Mouse (Mus musculus) heart, postnatal 0 days (tissue): ENCODE data around the gene Golt1a. TPM values are rescaled to one million over a fixed set of nuclear protein-coding genes. Genes with fewer than 3 reads are reported as not detected.
A peak's percentile ranks its signal among the peaks of the same experiment; 100 is the strongest.

ENCODE experiments used
- ATAC-seq: fragments of 200-750 bp; cut with Nextera tagmentation; 2 replicates; pipeline ENCODE4 v1.8.0; 2017; ENCODE audit warnings: low read depth, moderate number of reproducible peaks, moderate library complexity; ENCODE audit not compliant: insufficient read depth
- DNase-seq: peaks from one replicate; pipeline ENCODE4 v3.0.0-alpha.2; 2016; ENCODE audit warnings: low spot score
- H3K27ac ChIP-seq: fragments of 300-500 bp; sonication (generic); 2 replicates; pipeline ENCODE4 v1.5.1; 2014; ENCODE audit warnings: low read depth, mild to moderate bottlenecking
- H3K27me3 ChIP-seq: fragments of 300-500 bp; sonication (generic); 2 replicates; pipeline ENCODE4 v1.6.1; 2014; ENCODE audit warnings: low read length, mixed read lengths; ENCODE audit not compliant: control insufficient read depth, insufficient read depth
- H3K36me3 ChIP-seq: fragments of 300-500 bp; sonication (generic); replicated peaks from 2 replicates; pipeline ENCODE4 v1.6.1; 2014; ENCODE audit warnings: low read length, mixed read lengths; ENCODE audit not compliant: control insufficient read depth, insufficient read depth
- H3K4me1 ChIP-seq: fragments of 300-500 bp; sonication (generic); 2 replicates; pipeline ENCODE4 v1.6.1; 2014; ENCODE audit warnings: antibody characterized with exemption; ENCODE audit not compliant: control insufficient read depth, insufficient read depth
- H3K4me2 ChIP-seq: fragments of 300-500 bp; sonication (generic); 2 replicates; pipeline ENCODE4 v1.6.1; 2014; ENCODE audit warnings: low read depth, mild to moderate bottlenecking, low read length, moderate library complexity
- H3K4me3 ChIP-seq: fragments of 300-500 bp; sonication (generic); 2 replicates; pipeline ENCODE4 v1.5.1; 2014; ENCODE audit warnings: low read depth, low read length
- H3K9ac ChIP-seq: fragments of 300-500 bp; sonication (generic); replicated peaks from 2 replicates; pipeline ENCODE4 v1.6.1; 2014; ENCODE audit warnings: low read depth, low read length, mixed read lengths
- H3K9me3 ChIP-seq: fragments of 300-500 bp; sonication (generic); replicated peaks from 2 replicates; pipeline ENCODE4 v1.6.1; 2016; ENCODE audit warnings: low read length; ENCODE audit not compliant: control insufficient read depth
- CTCF ChIP-seq: IDR thresholded peaks from 2 replicates; pipeline ENCODE4 v1.5.1; 2016; ENCODE audit warnings: antibody characterized with exemption, control low read depth, low read depth
- EP300 ChIP-seq: IDR thresholded peaks from 2 replicates; pipeline ENCODE4 v1.6.1; 2016; ENCODE audit warnings: antibody characterized with exemption, low read depth
- WGBS: fragments of 180-500 bp; shearing (Covaris S2); extraction: QIAGEN DNeasy Blood & Tissue Kit; methylation state at CpG from one replicate; pipeline ENCODE4 v1.1.7; 2014; 5-methylcytosine and 5-hydroxymethylcytosine counted together
- polyA plus RNA-seq: library from polyadenylated mRNA; unstranded; fragments of >200 nt; fragmentation: Nextera tagmentation; extraction: Ambion mirVana; gene quantifications from 2 replicates; pipeline ENCODE4 v1.2.1, GENCODE M21; 2015
- total RNA-seq: library from RNA; depleted of rRNA; stranded (reverse); fragments of >200 nt; gene quantifications from 2 replicates; pipeline ENCODE4 v1.2.3, GENCODE M21; 2014; ENCODE audit warnings: low replicate concordance

Golt1a gene
- total and polyA plus RNA-seq, 2 experiments from 2014 or later = not detected

- Histone ChIP-seq H3K4me2 (no peak overlapping the region), H3K27ac (no peak overlapping the region), H3K4me1 (no peaks in the 10 kb centered on the region), H3K27me3 (peaks cover 30% of the 10 kb centered on the region), H3K4me3 (no peak overlapping the region), H3K9ac (no peak overlapping the region), H3K36me3 (no peaks in the 10 kb centered on the region), H3K9me3 (no peaks in the 10 kb centered on the region)
- no peak for TF ChIP-seq CTCF
- no peak for TF ChIP-seq EP300
- WGBS = 75% methylated on average over 6 of the region's 6 CpGs
- ATAC-seq (no peak), DNase-seq (no peak)
Observed at GRCm38 (mm10) chr1:133328299-133328795, 18.7 kb downstream of the Golt1a start.

GRCm38 (mm10) chr1:133328896-133329637 is 19.5 kb downstream of the Golt1a start:
- peaks cover 30% of the 10 kb centered on the region for H3K27me3 ChIP-seq
- H3K4me2 ChIP-seq = peak overlapping the region; percentile 55
- H3K4me1 ChIP-seq = no peaks in the 10 kb centered on the region
- TF ChIP-seq CTCF = no peak
- no peak for TF ChIP-seq EP300
- H3K36me3 ChIP-seq = no peaks in the 10 kb centered on the region
- H3K27ac ChIP-seq = no peak overlapping the region
- WGBS = 9% methylated on average over 34 of the region's 34 CpGs
- 0 out of 2 replicates have a peak overlapping the region, but pooled peaks have one; percentile 7 for H3K9ac ChIP-seq
- ATAC-seq (no peak), DNase-seq (no peak)
- H3K9me3 ChIP-seq = no peaks in the 10 kb centered on the region
- H3K4me3 ChIP-seq = peak overlapping the region; percentile 37

GRCm38 (mm10) chr1:133329638-133329964 is 20.0 kb downstream of the Golt1a start:
- Histone ChIP-seq H3K9ac (no peak overlapping the region), H3K4me1 (no peaks in the 10 kb centered on the region), H3K36me3 (no peaks in the 10 kb centered on the region), H3K27ac (no peak overlapping the region), H3K9me3 (no peaks in the 10 kb centered on the region), H3K27me3 (peaks cover 30% of the 10 kb centered on the region), H3K4me2 (peak overlapping the region; percentile 55), H3K4me3 (peak overlapping the region; percentile 37)
- TF ChIP-seq EP300 = no peak
- TF ChIP-seq CTCF = no peak
- ATAC-seq = no peak
- DNase-seq = no peak
- 35% methylated on average over 7 of the region's 7 CpGs for WGBS

GRCm38 (mm10) chr1:133331142-133331541 is 21.5 kb downstream of the Golt1a start:
- no peak overlapping the region for H3K4me2 ChIP-seq
- H3K27ac ChIP-seq = no peak overlapping the region
- no peaks in the 10 kb centered on the region for H3K9me3 ChIP-seq
- no peak overlapping the region for H3K9ac ChIP-seq
- no peaks in the 10 kb centered on the region for H3K4me1 ChIP-seq
- TF ChIP-seq EP300 = no peak
- TF ChIP-seq CTCF = no peak
- DNase-seq (no peak), ATAC-seq (no peak)
- 60% methylated on average over 3 of the region's 3 CpGs for WGBS
- no peak overlapping the region for H3K4me3 ChIP-seq
- H3K27me3 ChIP-seq = peaks cover 30% of the 10 kb centered on the region
- H3K36me3 ChIP-seq = no peaks in the 10 kb centered on the region

- Histone ChIP-seq H3K9me3 (no peaks in the 10 kb centered on the region), H3K4me3 (no peak overlapping the region), H3K4me1 (no peaks in the 10 kb centered on the region), H3K27me3 (peaks cover 30% of the 10 kb centered on the region), H3K4me2 (no peak overlapping the region), H3K27ac (no peak overlapping the region), H3K9ac (no peak overlapping the region), H3K36me3 (no peaks in the 10 kb centered on the region)
- ATAC-seq (no peak), DNase-seq (no peak)
- WGBS = 84% methylated on average over 11 of the region's 11 CpGs
- TF ChIP-seq CTCF (no peak), EP300 (no peak)
Observed at GRCm38 (mm10) chr1:133332656-133333430, 23.2 kb downstream of the Golt1a start.
